Mouse (Mus musculus) midbrain, embryonic 14.5 days (tissue): ENCODE measurements around the gene Atp6v1f. TPM values are rescaled to one million over a fixed set of nuclear protein-coding genes. Genes with fewer than 3 reads are reported as not detected.

Experiments used
- ATAC-seq: fragments of 200-750 bp; cut with Nextera tagmentation; 2 replicates; pipeline ENCODE4 v1.8.0; 2017; ENCODE audit warnings: moderate number of reproducible peaks, moderate library complexity; ENCODE audit not compliant: low FRiP score, low TSS enrichment
- DNase-seq: peaks from one replicate; pipeline ENCODE4 v3.0.0-alpha.2; 2015
- H3K27ac ChIP-seq: fragments of 300-500 bp; sonication (generic); replicated peaks from 2 replicates; pipeline ENCODE4 v1.5.1; 2014; ENCODE audit warnings: mild to moderate bottlenecking, low read depth, low read length, moderate library complexity
- H3K27me3 ChIP-seq: fragments of 300-500 bp; sonication (generic); 2 replicates; pipeline ENCODE4 v1.6.1; 2014; ENCODE audit warnings: low read length, control low read depth, mixed read lengths; ENCODE audit not compliant: control insufficient read depth, insufficient read depth
- H3K36me3 ChIP-seq: fragments of 300-500 bp; sonication (generic); 2 replicates; pipeline ENCODE4 v1.6.1; 2014; ENCODE audit warnings: low read length, control low read depth; ENCODE audit not compliant: control insufficient read depth, insufficient read depth
- H3K4me1 ChIP-seq: fragments of 300-500 bp; sonication (generic); 2 replicates; pipeline ENCODE4 v1.6.1; 2014; ENCODE audit warnings: mild to moderate bottlenecking, antibody characterized with exemption, low read length, control low read depth; ENCODE audit not compliant: control insufficient read depth, insufficient read depth
- H3K4me2 ChIP-seq: fragments of 300-500 bp; sonication (generic); 2 replicates; pipeline ENCODE4 v1.6.1; 2014; ENCODE audit warnings: mild to moderate bottlenecking, low read length, moderate library complexity
- H3K4me3 ChIP-seq: fragments of 300-500 bp; sonication (generic); replicated peaks from 2 replicates; pipeline ENCODE4 v1.5.1; 2014; ENCODE audit warnings: low read depth, low read length
- H3K9ac ChIP-seq: fragments of 300-500 bp; sonication (generic); replicated peaks from 2 replicates; pipeline ENCODE4 v1.6.1; 2014; ENCODE audit warnings: mild to moderate bottlenecking, low read length, moderate library complexity
- H3K9me3 ChIP-seq: fragments of 300-500 bp; sonication (generic); 2 replicates; pipeline ENCODE4 v1.6.1; 2016; ENCODE audit warnings: low read length, control low read depth, mixed read lengths; ENCODE audit not compliant: control insufficient read depth
- WGBS: fragments of 180-500 bp; shearing (Covaris S2); extraction: QIAGEN DNeasy Blood & Tissue Kit; methylation state at CpG from one replicate; pipeline ENCODE4 v1.1.7; 2014; 5-methylcytosine and 5-hydroxymethylcytosine counted together
- polyA plus RNA-seq: library from polyadenylated mRNA; unstranded; fragments of >200 nt; fragmentation: Nextera tagmentation; extraction: Ambion mirVana; gene quantifications from 2 replicates; pipeline ENCODE4 v1.2.1, GENCODE M21; 2014

Atp6v1f gene
- polyA plus RNA-seq, 1 experiment from 2014 or later: 318 TPM

- Histone ChIP-seq H3K27me3 (peaks cover 7% of the 10 kb centered on the region; the same call in 1 of the 2 replicates), H3K9me3 (no peaks in the 10 kb centered on the region), H3K27ac (no peak overlapping the region), H3K36me3 (no peaks in the 10 kb centered on the region), H3K4me3 (no peak overlapping the region), H3K4me2 (no peak overlapping the region), H3K4me1 (peaks cover 4% of the 10 kb centered on the region; the same call in 1 of the 2 replicates), H3K9ac (no peak overlapping the region)
- DNase-seq (no peak), ATAC-seq (no peak)
- WGBS: 95% methylated on average over 13 of the region's 13 CpGs
Observed at GRCm38 (mm10) chr6:29482691-29483090, 15.2 kb downstream of the Atp6v1f start.

GRCm38 (mm10) chr6:29484716-29485559 is 17.4 kb downstream of the Atp6v1f start:
- WGBS: 6% methylated on average over 26 of the region's 26 CpGs

GRCm38 (mm10) chr6:29485951-29486350 is 18.4 kb downstream of the Atp6v1f start:
- DNase-seq (no peak), ATAC-seq (no peak)
- Histone ChIP-seq H3K36me3 (no peaks in the 10 kb centered on the region), H3K4me2 (no peak overlapping the region), H3K9ac (no peak overlapping the region), H3K27ac (no peak overlapping the region), H3K4me1 (peaks cover 4% of the 10 kb centered on the region; the same call in 1 of the 2 replicates), H3K27me3 (peaks cover 7% of the 10 kb centered on the region; the same call in 1 of the 2 replicates), H3K4me3 (no peak overlapping the region), H3K9me3 (no peaks in the 10 kb centered on the region)
- 53% methylated on average over 2 of the region's 2 CpGs for WGBS

More at GRCm38 (mm10) chr6:29484716-29485559, 17.4 kb downstream of the Atp6v1f start:
- Histone ChIP-seq H3K4me1 (peaks cover 4% of the 10 kb centered on the region; the same call in 1 of the 2 replicates), H3K4me3 (peak overlapping the region; percentile 20), H3K27ac (no peak overlapping the region), H3K27me3 (peaks cover 7% of the 10 kb centered on the region; the same call in 1 of the 2 replicates), H3K9me3 (no peaks in the 10 kb centered on the region), H3K9ac (0 out of 2 replicates have a peak overlapping the region, but pooled peaks have one; percentile 9), H3K36me3 (no peaks in the 10 kb centered on the region), H3K4me2 (peak overlapping the region; percentile 52)
- ATAC-seq (peak; percentile 38; the same call in 1 of the 2 replicates), DNase-seq (peak; percentile 86)

- Histone ChIP-seq H3K4me3 (no peak overlapping the region), H3K4me1 (0 out of 2 replicates have a peak, but pooled peaks cover 4% of the 10 kb centered on the region), H3K27ac (no peak overlapping the region), H3K4me2 (no peak overlapping the region), H3K36me3 (no peaks in the 10 kb centered on the region), H3K9me3 (no peaks in the 10 kb centered on the region), H3K9ac (no peak overlapping the region), H3K27me3 (peaks cover 13% of the 10 kb centered on the region)
- WGBS: 92% methylated on average over 4 of the region's 4 CpGs
- no peak for DNase-seq
- no peak for ATAC-seq
Observed at GRCm38 (mm10) chr6:29494101-29494500, 26.6 kb downstream of the Atp6v1f start.

GRCm38 (mm10) chr6:29496270-29496669 is 28.8 kb downstream of the Atp6v1f start:
- Histone ChIP-seq H3K9me3 (no peaks in the 10 kb centered on the region), H3K4me2 (no peak overlapping the region), H3K9ac (no peak overlapping the region), H3K27me3 (peaks cover 13% of the 10 kb centered on the region), H3K4me1 (0 out of 2 replicates have a peak, but pooled peaks cover 4% of the 10 kb centered on the region), H3K27ac (no peak overlapping the region), H3K4me3 (no peak overlapping the region), H3K36me3 (no peaks in the 10 kb centered on the region)
- ATAC-seq (no peak), DNase-seq (no peak)
- WGBS: 14% methylated on average over 15 of the region's 25 CpGs

GRCm38 (mm10) chr6:29497791-29498190 is 30.3 kb downstream of the Atp6v1f start:
- Histone ChIP-seq H3K9me3 (no peaks in the 10 kb centered on the region), H3K27me3 (peaks cover 13% of the 10 kb centered on the region), H3K9ac (no peak overlapping the region), H3K4me1 (0 out of 2 replicates have a peak, but pooled peaks cover 4% of the 10 kb centered on the region), H3K4me3 (no peak overlapping the region), H3K36me3 (no peaks in the 10 kb centered on the region), H3K27ac (no peak overlapping the region), H3K4me2 (no peak overlapping the region)
- 25% methylated on average over 2 of the region's 2 CpGs for WGBS
- DNase-seq (peak; percentile 39), ATAC-seq (no peak)

- Histone ChIP-seq H3K4me1 (0 out of 2 replicates have a peak, but pooled peaks cover 4% of the 10 kb centered on the region), H3K9me3 (no peaks in the 10 kb centered on the region), H3K27ac (no peak overlapping the region), H3K4me2 (no peak overlapping the region), H3K4me3 (no peak overlapping the region), H3K27me3 (peaks cover 13% of the 10 kb centered on the region), H3K9ac (no peak overlapping the region), H3K36me3 (no peaks in the 10 kb centered on the region)
- 96% methylated on average over 7 of the region's 7 CpGs for WGBS
- ATAC-seq (no peak), DNase-seq (no peak)
Observed at GRCm38 (mm10) chr6:29500177-29500576, 32.7 kb downstream of the Atp6v1f start.

- no peak for DNase-seq
- 89% methylated on average over 6 of the region's 6 CpGs for WGBS
Observed at GRCm38 (mm10) chr6:29500810-29501209, 33.3 kb downstream of the Atp6v1f start.

More at GRCm38 (mm10) chr6:29500810-29501209, 33.3 kb downstream of the Atp6v1f start:
- Histone ChIP-seq H3K9me3 (no peaks in the 10 kb centered on the region), H3K4me3 (no peak overlapping the region), H3K4me2 (no peak overlapping the region), H3K36me3 (no peaks in the 10 kb centered on the region), H3K4me1 (0 out of 2 replicates have a peak, but pooled peaks cover 4% of the 10 kb centered on the region), H3K9ac (no peak overlapping the region), H3K27me3 (peaks cover 13% of the 10 kb centered on the region), H3K27ac (no peak overlapping the region)
- ATAC-seq: no peak
